Mouse (Mus musculus): ENCODE measurements at regions not wholly inside any gene's neighbourhood (a gene's known extent, or its start where the extent isn't known, plus 50 kb on each side); places are given as distances from the start of the nearest gene placed in this dataset.

GRCm38 (mm10) chrX:167131317-167131716, 77.8 kb downstream of the Tmsb4x start:
- TF ChIP-seq POLR2A (IDR thresholded peaks at IDR 0.05; ENCODE audit: insufficient read depth, low read depth, low read length) (no peak), CTCF (IDR thresholded peaks at IDR 0.05) (no peak)
